Mouse (Mus musculus) stomach, postnatal 0 days (tissue): ENCODE measurements around the gene Cass4.

Experiments used
- CTCF ChIP-seq: IDR thresholded peaks from 2 replicates; pipeline ENCODE4 v1.5.1; 2016; ENCODE audit warnings: antibody characterized with exemption, low read depth, mild to moderate bottlenecking, moderate library complexity
- EP300 ChIP-seq: optimal IDR thresholded peaks from 2 replicates; pipeline ENCODE3; 2016; ENCODE audit warnings: antibody characterized with exemption

DNA sequence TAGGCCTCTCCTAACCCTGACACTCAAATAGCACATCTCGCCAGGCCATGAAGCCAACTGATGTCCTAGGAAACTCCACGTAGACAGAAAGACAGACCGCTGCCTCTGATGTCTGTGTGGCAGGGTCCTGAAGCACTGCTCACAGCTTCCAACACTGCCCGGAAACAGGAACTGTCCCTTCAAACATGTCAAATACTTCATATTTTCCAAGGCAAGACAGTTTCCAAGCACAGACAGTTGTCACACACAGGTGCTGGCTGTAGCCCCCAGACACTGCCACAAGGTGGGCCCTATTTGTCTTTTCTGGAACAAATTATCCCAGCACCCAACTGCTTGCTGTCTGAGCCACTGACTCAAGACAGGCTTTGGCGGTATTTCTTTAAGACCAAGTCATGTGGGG, 24.6 kb downstream of the Cass4 start:
- TF ChIP-seq CTCF (no peak), EP300 (no peak)
